Mouse (Mus musculus) heart, postnatal 4 days (tissue): Measurements from ENCODE around the gene Olfr1281. TPM values are rescaled to one million over a fixed set of nuclear protein-coding genes. Genes with fewer than 3 reads are reported as not detected.
"Not testable (repeated sequence)": the region's sequence is repeated elsewhere in the genome, so short reads cannot be mapped to it uniquely, and the experiment has no call there.

Experiments used
- DNase-seq: peaks from one replicate; pipeline ENCODE4 v3.0.0; 2021
- total RNA-seq, 2 experiments: library from RNA; stranded (reverse); gene quantifications; 2 replicates each; pipeline ENCODE4 v1.2.3; 2021

Gene Olfr1281
- total RNA-seq = not detected

GRCm38 (mm10) chr2:111326220-111326619, at the start of gene Olfr1281:
Gene Olfr1281 (plus strand): TSS chr2:111326520.
- DNase-seq = no peak

- no peak for DNase-seq
Measured at GRCm38 (mm10) chr2:111289836-111290235, 36.5 kb upstream of the Olfr1281 start, which contains the start of gene Olfr1278. Gene Olfr1278 (plus strand): TSS chr2:111290136.

- no peak for DNase-seq
Measured at GRCm38 (mm10) chr2:111298541-111298940, 27.8 kb upstream of the Olfr1281 start.

GRCm38 (mm10) chr2:111300374-111300773, 25.9 kb upstream of the Olfr1281 start, which contains the start of gene Olfr1279:
Gene Olfr1279 (plus strand): TSS chr2:111300635.
- no peak for DNase-seq

- no peak for DNase-seq
Measured at GRCm38 (mm10) chr2:111313717-111314116, 12.6 kb upstream of the Olfr1281 start, which contains the start of gene Olfr1280. Gene Olfr1280 (plus strand): TSS chr2:111314017.

DNA sequence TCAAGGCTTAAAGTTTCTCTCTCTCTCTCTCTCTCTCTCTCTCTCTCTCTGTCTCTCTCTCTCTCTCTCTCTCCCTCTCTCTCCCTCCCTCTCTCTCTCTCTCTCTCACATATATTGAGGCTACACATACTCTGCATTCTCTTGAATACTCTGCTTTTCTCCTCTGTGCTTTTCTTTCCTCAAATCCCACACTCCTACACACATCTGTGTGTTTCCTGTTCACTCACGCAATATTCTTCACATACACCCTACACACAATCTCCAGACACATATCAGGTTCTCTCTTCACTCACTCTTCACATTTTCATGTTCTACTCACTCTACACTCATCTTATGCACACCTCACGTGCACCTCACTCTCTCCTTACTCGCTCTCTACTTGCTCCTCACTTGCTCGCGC, 7.4 kb downstream of the Olfr1281 start:
- DNase-seq = not testable (repeated sequence)

DNA sequence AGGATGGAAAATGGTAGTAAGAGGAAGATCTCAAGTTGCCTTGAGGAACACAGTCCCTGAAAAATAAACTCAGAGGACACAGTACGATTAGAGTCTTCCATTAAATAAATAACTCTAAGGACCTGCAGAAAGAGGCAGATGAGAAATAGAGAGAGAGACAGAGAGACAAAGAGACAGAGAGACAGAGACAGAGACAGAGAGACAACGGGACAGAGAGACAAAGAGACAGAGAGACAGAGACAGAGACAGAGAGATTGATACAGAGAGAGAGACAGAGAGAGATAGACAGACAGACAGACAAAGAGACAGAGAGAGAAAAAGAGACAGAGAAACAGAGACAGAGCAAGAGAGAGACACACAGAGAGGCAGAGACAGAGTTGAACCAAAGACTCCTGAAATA, 9.7 kb downstream of the Olfr1281 start, which contains the start of gene Olfr1282:
Gene Olfr1282, minus strand, starts transcription at position 101 of the 400 bp plus-strand sequence.
- no peak for DNase-seq

DNA sequence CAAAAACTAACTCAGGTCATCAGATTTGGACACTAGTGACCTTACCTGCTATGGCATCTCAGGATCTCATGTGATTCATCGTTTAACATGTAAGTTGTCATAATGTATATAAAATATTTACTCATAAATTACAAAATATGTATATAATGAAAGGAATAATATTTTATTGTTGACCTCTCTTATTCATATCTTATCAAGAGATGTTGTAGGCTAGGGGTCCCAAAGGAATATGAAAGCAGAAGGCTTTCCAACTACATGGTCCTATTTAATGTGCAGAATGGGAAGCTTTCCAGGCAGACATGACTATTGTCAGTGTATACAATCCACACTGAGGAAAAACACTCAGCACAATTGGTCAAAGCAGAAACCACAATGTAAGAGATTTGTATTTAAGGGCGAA, 40.2 kb downstream of the Olfr1281 start, which contains the start of gene Olfr1283:
Gene Olfr1283, plus strand, starts transcription at position 301 of the 400 bp plus-strand sequence.
- no peak for DNase-seq

- no peak for DNase-seq
Measured at GRCm38 (mm10) chr2:111375222-111375621, 48.9 kb downstream of the Olfr1281 start, which contains the start of gene Olfr1284. Gene Olfr1284 (plus strand): TSS chr2:111375522.

Other genes with a start within 250 kb of the Olfr1281 start
- gene Gm13941, start 220.5 kb upstream of the Olfr1281 start, total RNA-seq = not detected
- gene Gm15130, start 173.6 kb upstream of the Olfr1281 start, total RNA-seq = not detected
- gene 4930430A15Rik, start 96.9 kb upstream of the Olfr1281 start, total RNA-seq = not detected
- gene Olfr1275, start 91.2 kb upstream of the Olfr1281 start, total RNA-seq = not detected
- gene Olfr1276, start 72.0 kb upstream of the Olfr1281 start, total RNA-seq = not detected
- not detected for gene Olfr1277, start 52.4 kb upstream of the Olfr1281 start, total RNA-seq
- not detected for gene Olfr1278, start 36.4 kb upstream of the Olfr1281 start, total RNA-seq
- not detected for gene Olfr1279, start 25.9 kb upstream of the Olfr1281 start, total RNA-seq
- gene Olfr1280, start 12.5 kb upstream of the Olfr1281 start, total RNA-seq = not detected
- not detected for gene Olfr1282, start 9.6 kb downstream of the Olfr1281 start, total RNA-seq
- not detected for gene Olfr1283, start 40.3 kb downstream of the Olfr1281 start, total RNA-seq
- gene Olfr1284, start 49.0 kb downstream of the Olfr1281 start, total RNA-seq = not detected
- not detected for gene Olfr1286, start 96.6 kb downstream of the Olfr1281 start, total RNA-seq
- gene Olfr1287, start 122.6 kb downstream of the Olfr1281 start, total RNA-seq = not detected
- gene Olfr1288, start 147.6 kb downstream of the Olfr1281 start, total RNA-seq = not detected
- not detected for gene Olfr1289, start 154.3 kb downstream of the Olfr1281 start, total RNA-seq
- gene Olfr1290, start 167.3 kb downstream of the Olfr1281 start, total RNA-seq = not detected
- not detected for gene Olfr1291-ps1, start 170.7 kb downstream of the Olfr1281 start, total RNA-seq
- not detected for gene Olfr1293-ps, start 198.7 kb downstream of the Olfr1281 start, total RNA-seq
- not detected for gene Olfr1294, start 213.8 kb downstream of the Olfr1281 start, total RNA-seq
- gene Olfr1295, start 243.2 kb downstream of the Olfr1281 start, total RNA-seq = not detected